Mouse (Mus musculus) thymus, postnatal 10 days (tissue): ENCODE measurements around the gene Igf2bp2.

Experiments
- DNase-seq, 2 experiments: peaks; one replicate each; pipeline ENCODE4 v3.0.0; 2021; ENCODE audit warnings: low spot score in 2 of 2

Gene Igf2bp2

GRCm38 (mm10) chr16:22039978-22040377 is 123.1 kb downstream of the Igf2bp2 start:
- DNase-seq: no peak

GRCm38 (mm10) chr16:22038554-22038953 is 124.5 kb downstream of the Igf2bp2 start:
- DNase-seq: no peak

GRCm38 (mm10) chr16:22027474-22027873 is 135.6 kb downstream of the Igf2bp2 start:
- DNase-seq: no peak

GRCm38 (mm10) chr16:22022122-22022521 is 141.0 kb downstream of the Igf2bp2 start:
- DNase-seq: peak in 1 of 2 experiments; percentile 42

- DNase-seq: no peak
Measured at GRCm38 (mm10) chr16:22015569-22015968, 147.5 kb downstream of the Igf2bp2 start.

GRCm38 (mm10) chr16:22009596-22009995 is 153.5 kb downstream of the Igf2bp2 start:
- DNase-seq: peak in 1 of 2 experiments; percentile 44

GRCm38 (mm10) chr16:22009099-22009584 is 154.0 kb downstream of the Igf2bp2 start, which contains the start of gene Senp2:
Gene Senp2 (plus strand): TSS chr16:22009484.
- DNase-seq: peak; percentile 100
